Mouse (Mus musculus) cerebellum, postnatal 4 days (tissue): ENCODE measurements at regions not wholly inside any gene's neighbourhood (a gene's known extent, or its start where the extent isn't known, plus 50 kb on each side); places are given as distances from the start of the nearest gene placed in this dataset.

Experiments used
- DNase-seq, 2 experiments: peaks; one replicate each; pipeline ENCODE4 v3.0.0; 2022; ENCODE audit warnings: low spot score in 2 of 2, mixed read lengths in 1 of 2

GRCm38 (mm10) chr1:106483008-106483407, 231.1 kb downstream of the Bcl2 start:
- DNase-seq: peak in 1 of 2 experiments; percentile 32

- DNase-seq: no peak
Observed at GRCm38 (mm10) chr1:106477670-106478355, 236.3 kb downstream of the Bcl2 start.

GRCm38 (mm10) chr1:106468021-106468420, 246.1 kb downstream of the Bcl2 start:
- no peak for DNase-seq

- no peak for DNase-seq
Observed at GRCm38 (mm10) chr1:106466644-106467043, 247.4 kb downstream of the Bcl2 start.

- no peak for DNase-seq
Observed at GRCm38 (mm10) chr1:106465977-106466302, 248.1 kb downstream of the Bcl2 start.

- no peak for DNase-seq
Observed at GRCm38 (mm10) chr1:106465243-106465976, 248.7 kb downstream of the Bcl2 start.

GRCm38 (mm10) chr1:106464726-106465125, 249.3 kb downstream of the Bcl2 start:
- no peak for DNase-seq

GRCm38 (mm10) chr1:106462595-106462994, 251.5 kb downstream of the Bcl2 start:
- no peak for DNase-seq

- DNase-seq: no peak
Observed at GRCm38 (mm10) chr1:106462112-106462511, 252.0 kb downstream of the Bcl2 start.

GRCm38 (mm10) chr1:106460957-106461356, 253.1 kb downstream of the Bcl2 start:
- DNase-seq: no peak

GRCm38 (mm10) chr1:106449795-106450194, 264.3 kb downstream of the Bcl2 start:
- DNase-seq: no peak
